Mouse (Mus musculus) erythroblast, embryonic 14.5 days (primary cell): ENCODE results near the gene Proser3.

Source experiments
- GATA1 ChIP-seq: IDR thresholded peaks from 2 replicates; pipeline ENCODE4 v1.6.1; 2012; ENCODE audit warnings: low read length, inconsistent platforms, mixed read lengths
- TAL1 ChIP-seq: IDR thresholded peaks from 3 replicates; pipeline ENCODE4 v1.6.1; 2012; ENCODE audit warnings: low read length, inconsistent platforms, mixed read lengths

DNA sequence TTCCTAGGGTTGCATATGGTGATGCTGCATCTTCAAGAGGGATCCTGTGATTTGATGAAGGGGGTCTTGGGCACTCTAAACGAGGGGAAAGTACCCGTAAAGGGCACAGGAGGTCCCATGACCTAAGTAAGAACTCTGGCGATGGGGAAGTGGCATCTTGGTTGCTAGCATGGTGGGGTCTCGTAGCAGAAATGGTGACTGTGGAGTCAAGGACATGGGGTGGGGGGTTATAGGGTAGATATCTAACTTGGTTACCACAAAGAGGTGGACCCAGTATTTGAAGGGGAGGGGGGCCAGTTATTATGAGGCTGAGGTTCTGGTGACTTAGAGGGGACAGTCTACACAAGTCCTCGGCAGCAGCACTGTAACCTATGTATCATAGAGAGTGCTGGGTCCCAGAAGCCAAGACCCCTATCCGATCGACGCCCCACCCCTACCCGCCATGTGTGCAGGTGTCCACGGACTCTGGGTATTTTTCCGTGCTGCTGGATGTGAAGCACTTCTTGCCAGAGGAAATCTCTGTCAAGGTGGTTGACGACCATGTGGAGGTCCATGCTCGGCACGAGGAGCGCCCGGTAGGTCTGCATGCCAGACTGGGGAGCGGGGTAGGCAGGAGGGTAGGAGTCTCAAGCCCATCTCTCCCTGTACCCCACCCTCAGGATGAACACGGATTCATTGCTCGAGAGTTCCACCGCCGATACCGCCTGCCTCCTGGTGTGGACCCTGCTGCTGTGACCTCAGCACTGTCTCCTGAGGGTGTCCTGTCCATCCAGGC, 1.9 kb upstream of the Proser3 start:
- TF ChIP-seq GATA1 = no peak
- TF ChIP-seq TAL1 = no peak
